Mouse (Mus musculus) heart, adult 9 months (tissue): ENCODE results near the gene Tbx6.
"Not testable (repeated sequence)": the region's sequence is repeated elsewhere in the genome, so short reads cannot be mapped to it uniquely, and the experiment has no call there.

Experiments used
- DNase-seq, 2 experiments: peaks; one replicate each; pipeline ENCODE4 v3.0.0; 2022; ENCODE audit warnings: low spot score in 2 of 2

Gene Tbx6

DNA sequence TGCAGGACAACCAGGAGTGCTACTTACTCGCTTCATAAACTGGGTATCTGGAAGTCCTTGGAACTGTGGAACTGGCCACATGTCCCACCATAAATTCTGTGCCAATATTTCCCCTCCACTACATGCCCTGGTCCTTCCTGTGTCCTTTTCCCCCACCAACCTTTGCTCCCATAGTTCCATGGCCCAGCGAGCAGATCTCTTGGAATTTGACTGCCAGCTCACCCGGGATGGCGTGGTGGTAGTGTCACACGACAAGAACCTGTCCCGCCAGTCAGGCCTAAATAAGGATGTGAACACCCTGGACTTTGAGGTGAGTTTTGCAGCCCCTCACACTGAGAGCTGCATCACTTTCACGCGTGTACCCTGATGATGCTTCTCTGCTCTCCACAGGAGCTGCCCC, 14.3 kb upstream of the Tbx6 start:
- DNase-seq, result no peak

- no peak for DNase-seq
Observed at GRCm38 (mm10) chr7:126770784-126771183, 10.5 kb upstream of the Tbx6 start.

DNA sequence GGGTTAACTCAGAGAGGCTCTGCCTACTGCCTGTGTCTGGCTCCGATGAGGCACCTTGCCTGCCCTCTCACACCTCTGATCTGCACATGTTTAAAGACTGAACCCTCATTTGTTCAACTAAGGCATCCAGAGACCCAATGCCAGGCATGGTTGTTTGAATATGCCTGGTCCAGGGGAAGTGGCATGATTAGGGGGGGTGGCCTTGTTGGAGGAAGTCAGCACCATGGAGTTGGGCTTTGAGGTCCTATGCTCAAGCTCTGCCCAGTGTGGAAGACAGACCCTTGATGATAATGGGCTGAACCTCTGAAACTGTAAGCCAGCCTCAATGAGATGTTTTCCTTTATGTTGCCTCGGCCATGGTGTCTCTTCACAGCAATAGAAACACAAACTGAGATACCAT, 7.9 kb upstream of the Tbx6 start:
- DNase-seq, result no peak

GRCm38 (mm10) chr7:126774463-126774862, 6.8 kb upstream of the Tbx6 start:
- no peak for DNase-seq

DNA sequence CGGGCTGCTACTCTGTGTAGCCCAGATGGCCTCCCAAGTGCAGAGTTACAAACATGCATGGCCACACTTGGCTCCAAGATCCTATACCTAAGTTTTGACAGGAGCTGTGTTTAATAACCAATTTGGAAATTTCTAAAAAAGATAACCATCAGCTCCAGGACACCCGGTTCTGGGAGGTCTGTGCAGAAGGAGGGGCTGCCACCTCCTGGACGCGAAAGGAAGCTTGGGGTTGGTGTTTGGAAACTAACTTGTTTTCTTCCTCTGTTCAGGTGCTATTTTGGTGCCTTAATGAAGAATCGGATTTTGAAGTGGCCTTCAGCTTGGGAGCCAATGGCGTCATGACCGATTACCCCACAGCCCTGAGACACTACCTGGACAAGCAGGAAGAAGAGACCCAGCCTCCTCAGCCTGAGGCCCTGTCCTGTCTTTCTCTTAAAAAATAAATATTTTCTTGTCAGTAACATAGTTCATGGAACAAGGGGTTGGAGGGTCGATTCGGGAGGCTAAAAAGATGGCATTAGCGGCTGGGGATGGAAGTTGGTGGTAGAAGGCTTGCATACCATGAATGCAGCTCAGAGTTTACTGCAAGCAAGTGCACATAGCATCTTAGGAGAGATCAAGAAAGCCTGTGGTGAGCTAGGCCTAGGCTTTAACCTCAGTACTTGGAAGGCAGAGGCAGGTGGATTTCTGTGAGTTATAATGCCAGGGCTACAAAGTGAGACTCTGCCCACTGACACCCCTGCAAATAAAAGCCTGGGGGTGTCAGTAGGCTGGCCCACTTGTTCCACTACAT, 5.9 kb upstream of the Tbx6 start:
- no peak for DNase-seq

- no peak for DNase-seq
Observed at GRCm38 (mm10) chr7:126775978-126776234, 5.4 kb upstream of the Tbx6 start.

DNA sequence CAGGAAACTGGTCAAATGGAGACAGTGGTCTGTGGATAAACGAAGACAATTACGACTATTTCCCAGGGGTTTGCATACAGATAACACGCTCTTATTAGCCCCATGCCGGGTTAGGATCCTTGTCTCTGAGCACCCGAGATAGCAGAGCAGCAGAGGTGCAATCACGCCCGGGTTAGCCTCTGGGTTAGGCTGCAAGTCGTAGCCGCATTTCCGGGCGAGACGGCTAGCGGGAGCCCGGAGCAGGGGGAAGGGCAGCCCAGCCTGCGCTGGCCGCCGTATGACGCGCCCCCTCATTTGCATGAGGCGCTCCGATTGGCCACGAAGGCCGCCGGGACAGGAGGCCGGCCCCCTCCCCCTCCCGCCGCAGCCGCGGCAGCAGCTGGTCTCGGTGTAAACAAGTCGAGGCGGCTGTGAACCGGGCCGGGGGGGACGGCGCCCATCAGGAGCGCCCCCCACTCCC, 4.7 kb upstream of the Tbx6 start, which contains the start of gene Ypel3:
TSS of gene Ypel3 (plus strand) at position 358 of the 460 bp plus-strand sequence.
- peak; percentile 96 to 97 for DNase-seq

GRCm38 (mm10) chr7:126777476-126777875, 3.8 kb upstream of the Tbx6 start:
- no peak for DNase-seq

DNA sequence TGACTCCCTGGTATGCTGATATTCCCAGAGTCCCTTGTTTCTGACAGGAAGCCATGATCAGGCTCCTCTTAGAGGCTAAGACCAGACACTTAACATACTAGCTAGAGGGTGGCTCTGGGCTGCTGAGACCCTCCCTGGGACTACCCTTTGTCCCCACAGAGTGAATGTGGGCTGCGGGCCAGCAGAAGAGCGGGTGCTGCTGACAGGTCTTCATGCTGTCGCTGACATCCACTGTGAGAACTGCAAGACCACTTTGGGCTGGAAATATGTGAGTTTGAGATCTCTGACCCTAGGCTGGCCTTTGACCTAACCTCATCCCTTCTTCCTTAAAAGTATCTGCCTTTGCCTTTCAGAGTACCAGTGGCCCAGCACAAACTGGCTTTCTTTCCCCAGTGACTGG, 3.1 kb upstream of the Tbx6 start:
- no peak for DNase-seq

- DNase-seq, result not testable (repeated sequence)
Observed at GRCm38 (mm10) chr7:126779101-126779500, 2.2 kb upstream of the Tbx6 start.

- peak; percentile 79 for DNase-seq
Observed at GRCm38 (mm10) chr7:126779983-126780970, 1.0 kb upstream of the Tbx6 start.

DNA sequence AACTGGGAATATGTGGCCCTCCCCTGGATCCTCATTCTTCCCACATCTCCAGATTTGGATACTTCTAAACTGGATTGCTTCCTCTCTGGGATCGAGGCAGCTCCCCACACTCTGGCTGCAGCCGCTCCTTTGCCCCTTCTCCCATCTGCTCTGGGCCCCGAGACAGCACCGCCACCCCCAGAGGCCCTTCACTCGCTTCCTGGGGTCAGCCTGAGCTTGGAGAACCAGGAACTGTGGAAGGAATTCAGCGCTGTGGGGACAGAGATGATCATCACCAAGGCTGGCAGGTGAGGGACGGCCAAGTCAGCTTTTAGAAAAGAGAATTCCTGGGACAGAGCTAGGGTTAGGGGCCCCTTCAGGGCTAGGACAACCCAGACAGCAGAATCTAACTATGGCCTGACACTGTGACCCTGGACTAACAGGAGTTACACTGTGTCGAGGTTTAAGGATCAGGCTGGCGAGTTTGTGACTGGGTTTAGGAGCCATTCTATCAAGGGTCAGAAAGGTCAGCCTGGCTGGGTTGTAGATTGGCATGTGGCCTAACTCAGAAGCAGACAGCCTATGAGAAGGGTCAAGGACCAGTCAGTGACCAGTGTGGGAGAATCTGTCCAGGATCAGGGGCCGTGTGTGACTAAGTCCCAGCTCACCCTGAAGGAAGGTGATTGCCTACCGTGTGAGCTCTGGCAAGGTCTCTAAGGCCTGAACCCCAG, 533 bp downstream of the Tbx6 start:
- no peak for DNase-seq

DNA sequence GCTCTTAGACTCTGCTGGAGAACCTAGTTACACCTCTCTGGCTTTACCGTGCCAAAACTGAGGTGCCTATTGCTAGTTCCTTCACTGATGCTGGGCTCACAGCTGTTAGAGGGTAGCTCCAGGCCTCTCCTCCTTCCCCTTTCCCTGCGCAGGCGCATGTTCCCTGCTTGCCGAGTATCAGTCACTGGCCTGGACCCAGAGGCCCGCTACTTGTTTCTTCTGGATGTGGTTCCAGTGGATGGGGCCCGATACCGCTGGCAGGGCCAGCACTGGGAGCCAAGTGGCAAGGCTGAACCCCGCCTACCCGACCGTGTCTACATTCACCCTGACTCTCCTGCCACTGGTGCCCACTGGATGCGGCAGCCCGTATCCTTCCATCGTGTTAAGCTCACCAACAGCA, 1.4 kb downstream of the Tbx6 start:
- DNase-seq, result no peak

- DNase-seq, result no peak
Observed at GRCm38 (mm10) chr7:126784469-126784868, 3.2 kb downstream of the Tbx6 start.

DNA sequence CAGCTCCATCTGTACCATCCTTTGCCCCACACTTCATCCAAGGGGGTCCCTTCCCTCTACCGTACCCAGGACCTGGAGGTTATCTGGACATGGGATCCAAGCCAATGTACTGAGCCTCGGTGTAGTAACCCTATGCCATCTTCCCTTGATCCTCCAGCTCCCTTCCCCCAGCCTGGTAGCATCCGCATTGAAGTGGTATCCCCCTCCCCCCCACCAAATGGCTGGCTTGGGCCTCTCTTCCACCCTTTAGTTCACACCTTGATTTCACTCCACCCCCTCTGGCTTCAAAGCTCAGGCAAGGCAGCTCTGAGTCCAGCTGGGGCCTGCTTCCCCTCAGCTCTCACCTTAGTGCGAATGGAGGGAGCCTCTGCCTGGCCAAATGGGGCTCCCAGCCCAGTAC, 3.8 kb downstream of the Tbx6 start:
- no peak for DNase-seq

DNA sequence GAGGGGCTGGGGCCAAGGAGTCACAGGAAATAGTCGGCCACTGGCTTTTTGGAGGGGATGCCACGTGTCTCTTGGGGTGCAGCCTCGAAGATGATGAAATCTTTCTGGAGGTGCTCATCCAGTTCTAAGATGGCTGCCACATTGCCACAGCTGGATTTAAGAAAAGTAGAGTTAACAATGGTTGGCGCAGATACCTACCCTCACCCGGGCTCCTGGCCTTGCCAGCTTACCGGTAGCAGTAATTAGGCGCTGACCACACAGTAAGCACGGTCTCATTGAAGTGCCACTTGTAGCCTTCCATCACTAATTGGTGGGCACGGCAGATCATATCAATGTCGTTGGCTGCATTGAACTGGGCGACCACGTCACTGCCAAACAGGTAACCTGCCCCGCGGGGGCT, 4.9 kb downstream of the Tbx6 start:
- no peak for DNase-seq

DNA sequence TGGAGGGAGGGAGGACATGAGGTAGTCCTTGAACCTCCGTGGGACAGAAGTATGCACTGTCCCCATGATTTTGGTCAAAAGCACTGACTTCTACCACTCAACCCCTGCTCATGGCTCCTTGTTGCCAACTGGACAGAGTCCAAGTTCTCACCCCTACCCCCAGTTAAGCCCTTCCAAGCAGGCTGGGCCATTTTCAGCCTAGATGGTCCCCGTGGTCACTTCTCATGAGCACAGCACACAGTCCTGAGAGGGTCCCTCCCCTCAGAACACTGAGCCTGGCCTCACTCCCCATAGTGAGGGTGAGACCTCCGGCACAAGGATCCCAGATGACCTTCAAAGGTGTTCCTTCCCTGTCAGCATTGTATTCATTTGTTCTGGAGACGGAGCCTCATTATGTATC, 7.9 kb downstream of the Tbx6 start:
- DNase-seq, result no peak

DNA sequence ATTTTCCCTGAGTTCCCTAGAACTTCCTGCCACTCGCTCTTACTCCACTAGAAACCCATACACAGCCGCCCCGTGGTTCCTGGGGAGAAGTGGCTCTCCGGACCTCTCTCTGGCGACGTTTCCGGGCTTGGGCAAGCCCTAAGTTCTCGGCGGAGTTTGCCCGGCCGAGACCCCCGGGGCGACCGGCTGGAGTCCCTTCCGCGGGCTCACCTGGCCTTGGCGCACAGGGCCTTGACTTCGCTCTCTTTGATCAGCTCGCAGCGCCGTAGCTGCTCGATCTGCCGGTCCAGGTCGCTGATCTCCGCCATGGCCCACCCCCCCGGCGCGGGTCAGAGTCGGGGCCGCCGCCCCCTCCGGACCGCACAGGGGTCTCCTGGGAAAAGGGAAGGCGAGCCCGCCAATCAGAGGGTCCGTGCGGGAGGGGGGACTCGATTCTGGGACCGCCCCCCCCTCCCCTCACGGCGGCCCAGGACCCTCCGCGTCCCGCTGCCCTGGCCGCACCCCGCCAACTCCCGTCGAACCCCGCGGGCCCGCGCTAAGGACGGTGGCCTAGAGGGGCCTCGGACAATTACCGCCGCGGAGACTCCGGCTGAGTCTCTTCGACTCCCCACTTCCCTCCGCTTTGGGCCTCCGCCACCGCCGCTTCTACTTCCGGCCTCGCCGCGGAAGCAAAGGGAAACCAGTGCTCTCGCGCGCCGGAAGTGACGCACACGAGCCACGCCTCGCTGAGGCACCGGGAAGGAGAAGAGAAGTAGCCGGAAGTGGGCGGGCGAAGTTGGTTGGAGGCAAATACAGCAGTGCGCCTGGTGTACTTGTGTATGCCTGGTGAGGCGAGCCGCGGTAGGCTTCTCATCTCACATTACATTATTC, 10.8 kb downstream of the Tbx6 start, which contains the start of gene Ppp4c:
TSS of gene Ppp4c (minus strand) at position 646 of the 870 bp plus-strand sequence.
- DNase-seq, result peak; percentile 95 to 96

DNA sequence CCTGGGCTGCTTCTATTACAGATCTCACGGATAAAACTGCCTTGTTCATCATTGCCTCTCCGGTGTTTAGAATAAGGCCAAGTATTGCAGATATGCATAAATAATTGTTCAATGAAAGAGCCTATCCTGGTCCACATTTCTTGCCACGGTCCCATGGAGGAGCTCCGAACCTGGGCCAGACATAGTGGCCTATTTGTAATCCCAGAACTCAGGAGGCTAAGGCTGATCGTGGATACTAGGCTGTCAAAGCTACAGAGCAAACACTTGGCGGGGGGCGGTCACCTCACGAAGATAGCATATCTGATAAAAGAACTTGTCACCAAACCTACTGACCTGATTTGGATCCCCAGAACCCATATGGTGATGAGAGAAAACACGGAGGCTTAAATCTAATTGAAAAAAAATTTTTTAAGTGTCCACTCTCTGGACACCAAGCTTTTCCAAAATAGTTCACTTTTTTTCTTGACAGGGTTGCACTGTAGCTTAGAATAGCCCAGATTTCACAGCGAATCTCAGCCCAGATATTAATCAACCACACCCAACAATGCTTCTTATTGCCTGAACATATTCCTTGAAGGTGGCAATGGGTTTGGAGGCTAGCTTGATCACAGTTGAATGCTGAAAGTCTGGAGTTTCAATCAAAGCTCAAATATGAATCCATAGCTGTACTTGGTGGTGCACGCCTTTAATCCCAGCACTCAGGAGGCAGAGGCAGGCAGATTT, 11.6 kb downstream of the Tbx6 start:
- DNase-seq, result no peak

GRCm38 (mm10) chr7:126793456-126794270, 12.4 kb downstream of the Tbx6 start:
- no peak for DNase-seq
